Mouse (Mus musculus): ENCODE data around the gene Hap1.

DNA sequence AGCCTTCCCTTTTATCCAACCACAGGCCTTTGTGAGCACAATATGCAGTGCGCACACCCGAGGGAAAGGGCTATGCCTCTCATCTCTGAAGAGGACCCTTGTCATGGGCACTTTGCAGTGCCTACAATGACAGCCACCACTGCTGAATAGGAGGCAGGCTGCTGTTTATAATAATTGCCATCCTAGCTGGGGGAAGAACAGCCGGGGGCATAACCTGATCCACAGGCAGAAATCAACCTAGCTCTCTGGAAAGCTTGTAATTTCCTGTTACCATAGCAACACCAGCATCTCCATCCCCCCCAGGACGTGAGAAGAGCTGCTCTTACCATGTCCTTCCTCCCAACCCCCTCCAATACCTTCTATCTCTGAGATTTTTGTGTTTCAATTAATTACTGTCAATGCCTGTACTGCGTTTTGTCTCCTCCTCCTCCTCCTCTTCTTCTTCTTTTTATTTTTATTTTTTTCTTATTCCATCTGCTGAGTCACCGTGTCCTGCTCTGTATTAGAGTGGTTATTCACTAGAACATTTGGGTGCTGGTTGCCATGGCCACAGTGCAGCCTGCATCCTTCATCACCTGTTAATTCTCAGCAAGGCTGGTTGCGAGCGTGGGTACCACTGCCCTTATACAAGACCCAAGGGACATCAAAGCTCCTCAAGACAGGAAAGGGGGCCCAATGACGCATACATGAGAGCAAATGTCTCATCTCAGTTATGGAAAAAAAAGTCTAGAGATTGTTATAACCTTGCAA lies 23.0 kb downstream of the Hap1 start:
- TF ChIP-seq CTCF (IDR thresholded peaks at IDR 0.05; ENCODE audit: extremely low read depth, insufficient read depth, low read length) = no peak
- TF ChIP-seq POLR2A (IDR thresholded peaks at IDR 0.05; ENCODE audit: extremely low read depth, insufficient read depth, low read length) = no peak

All from cortical plate, adult 2 months (tissue).